Mouse (Mus musculus): ENCODE data around the gene Arih1. TPM values are rescaled to one million over a fixed set of nuclear protein-coding genes. Genes with fewer than 3 reads are reported as not detected.
A peak's percentile ranks its signal among the peaks of the same experiment; 100 is the strongest.

The Arih1 gene
- polyA plus RNA-seq, 2 experiments: 5.8 to 11.6 TPM

DNA sequence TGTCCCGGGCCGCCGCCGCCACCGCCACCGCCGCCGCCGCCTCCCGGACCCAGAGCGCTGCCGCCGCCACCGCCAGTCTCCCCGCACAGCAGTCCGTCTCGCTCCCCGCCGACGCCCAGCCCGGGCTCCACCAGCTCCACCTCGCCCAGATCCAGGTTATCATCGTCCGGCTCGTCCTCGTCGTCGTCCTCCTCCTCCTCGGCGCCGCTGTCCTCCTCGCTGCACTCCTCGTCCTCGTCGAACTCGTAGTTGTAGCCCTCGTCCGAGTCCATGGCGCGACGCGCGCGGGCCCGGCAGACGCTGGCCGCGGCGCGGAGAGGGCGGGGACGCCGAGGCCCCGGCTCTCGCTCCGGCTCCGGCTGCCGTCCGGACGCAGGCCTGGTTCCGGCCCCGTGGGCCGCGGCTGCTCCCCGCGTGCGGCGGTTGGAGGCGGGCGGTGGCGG, 321 bp downstream of the Arih1 start:
- under 1% methylated on average over 71 of the region's 71 CpGs for WGBS (ENCODE audit: insufficient replicate concordance)
- Histone ChIP-seq H3K9me3 (ENCODE audit: control insufficient read depth, low read length) (no peaks in the 10 kb centered on the region), H3K9ac (replicated peaks) (peak overlapping the region; percentile 87), H3K27ac (peak overlapping the region; percentile 81), H3K27me3 (ENCODE audit: control insufficient read depth, insufficient read depth, low read length) (no peaks in the 10 kb centered on the region), H3K4me2 (ENCODE audit: low read depth) (peak overlapping the region; percentile 95), H3K36me3 (replicated peaks; ENCODE audit: control insufficient read depth, insufficient read depth, low read depth) (no peaks in the 10 kb centered on the region), H3K4me3 (ENCODE audit: insufficient read depth in 1 of 2, low read depth in 2 of 2, low read length in 2 of 2) (peak overlapping the region; percentile 85 to 94), H3K4me1 (replicated peaks; ENCODE audit: control insufficient read depth in 2 of 2, insufficient read depth in 2 of 2, low read length in 1 of 2) (peaks cover 8 to 9% of the 10 kb centered on the region in 2 experiments)
- ATAC-seq (ENCODE audit: insufficient read depth) (peak; percentile 73), DNase-seq (ENCODE audit: low read depth in 3 of 3, low spot score in 3 of 3) (peak in 2 of 3 experiments; percentile 33 to 49)
- no peak for TF ChIP-seq CTCF (IDR thresholded peaks at IDR 0.05; ENCODE audit: low read depth)
- TF ChIP-seq EP300 (IDR thresholded peaks at IDR 0.05; ENCODE audit: low read depth): no peak

DNA sequence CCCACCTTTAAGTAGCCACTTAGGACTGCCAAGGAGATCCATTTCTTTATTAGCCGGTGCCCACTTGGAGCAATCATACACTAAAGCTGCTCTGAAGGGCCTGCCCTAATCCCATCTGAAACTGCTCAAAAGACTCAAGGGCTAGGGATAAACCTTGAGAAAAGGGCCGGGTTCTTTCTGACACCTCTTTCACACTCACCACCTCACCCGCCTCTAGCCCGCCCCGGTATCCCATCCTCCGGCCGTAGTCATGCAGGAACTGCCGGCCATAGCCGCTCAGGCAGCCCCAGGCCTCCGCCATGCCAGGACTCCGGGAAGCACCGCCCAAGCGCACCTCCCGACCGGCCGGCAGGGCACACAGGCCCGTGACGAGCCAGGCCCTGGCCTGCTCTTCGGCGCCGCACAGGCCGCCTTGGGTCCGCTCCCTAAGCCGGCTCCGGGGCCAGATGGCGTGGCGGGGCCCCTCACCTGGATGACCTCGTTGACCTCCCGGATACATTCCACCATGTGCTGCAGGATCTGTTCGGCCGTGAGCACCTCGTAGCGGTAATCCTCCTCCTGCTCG, 825 bp downstream of the Arih1 start:
- peak overlapping the region; percentile 95 for H3K4me2 ChIP-seq (ENCODE audit: low read depth)
- peaks cover 8 to 9% of the 10 kb centered on the region in 2 experiments for H3K4me1 ChIP-seq (replicated peaks; ENCODE audit: control insufficient read depth in 2 of 2, insufficient read depth in 2 of 2, low read length in 1 of 2)
- no peaks in the 10 kb centered on the region for H3K36me3 ChIP-seq (replicated peaks; ENCODE audit: control insufficient read depth, insufficient read depth, low read depth)
- peak overlapping the region; percentile 81 for H3K27ac ChIP-seq
- DNase-seq (ENCODE audit: low read depth in 3 of 3, low spot score in 3 of 3) (peak; percentile 39 to 43 (median 43)), ATAC-seq (ENCODE audit: insufficient read depth) (peak; percentile 50)
- H3K9me3 ChIP-seq (ENCODE audit: control insufficient read depth, low read length): no peaks in the 10 kb centered on the region
- TF ChIP-seq EP300 (IDR thresholded peaks at IDR 0.05; ENCODE audit: low read depth): no peak
- TF ChIP-seq CTCF (IDR thresholded peaks at IDR 0.05; ENCODE audit: low read depth): peak; percentile 43; the same call in 1 of the 2 replicates
- WGBS (ENCODE audit: insufficient replicate concordance): under 1% methylated on average over 30 of the region's 34 CpGs
- H3K27me3 ChIP-seq (ENCODE audit: control insufficient read depth, insufficient read depth, low read length): no peaks in the 10 kb centered on the region
- peak overlapping the region; percentile 87 for H3K9ac ChIP-seq (replicated peaks)
- H3K4me3 ChIP-seq (ENCODE audit: insufficient read depth in 1 of 2, low read depth in 2 of 2, low read length in 2 of 2): peak overlapping the region; percentile 85 to 94

DNA sequence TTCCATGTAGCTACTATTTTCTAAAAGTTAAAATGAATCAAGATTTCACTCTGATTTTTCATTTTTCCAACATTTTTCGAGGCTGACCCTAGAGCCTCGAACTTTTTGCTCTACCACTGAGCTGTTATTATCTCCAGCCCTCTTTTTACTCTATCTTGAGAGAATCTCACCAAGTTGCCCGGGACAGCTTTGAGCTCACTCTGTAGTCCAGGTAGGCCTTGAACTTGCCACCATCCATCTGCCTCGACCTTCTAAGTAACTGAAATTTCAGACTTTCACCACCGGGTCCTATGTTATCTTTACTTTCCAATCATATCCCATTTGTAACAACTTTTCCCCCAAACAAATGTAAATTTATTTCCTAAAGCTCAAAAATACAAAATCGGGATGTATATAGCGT, 1.7 kb downstream of the Arih1 start:
- ATAC-seq (ENCODE audit: insufficient read depth): no peak
- H3K9ac ChIP-seq (replicated peaks): peak overlapping the region; percentile 87
- no peak for DNase-seq (ENCODE audit: low read depth in 3 of 3, low spot score in 3 of 3)
- WGBS (ENCODE audit: insufficient replicate concordance): 8% methylated on average over 7 of the region's 7 CpGs
- H3K4me3 ChIP-seq (ENCODE audit: insufficient read depth in 1 of 2, low read depth in 2 of 2, low read length in 2 of 2): peak overlapping the region; percentile 85 to 94
- H3K27ac ChIP-seq: no peak overlapping the region
- H3K9me3 ChIP-seq (ENCODE audit: control insufficient read depth, low read length): no peaks in the 10 kb centered on the region
- no peaks in the 10 kb centered on the region for H3K27me3 ChIP-seq (ENCODE audit: control insufficient read depth, insufficient read depth, low read length)
- H3K4me2 ChIP-seq (ENCODE audit: low read depth): peak overlapping the region; percentile 95
- H3K4me1 ChIP-seq (replicated peaks; ENCODE audit: control insufficient read depth in 2 of 2, insufficient read depth in 2 of 2, low read length in 1 of 2): peaks cover 8 to 9% of the 10 kb centered on the region in 2 experiments
- no peaks in the 10 kb centered on the region for H3K36me3 ChIP-seq (replicated peaks; ENCODE audit: control insufficient read depth, insufficient read depth, low read depth)
- TF ChIP-seq CTCF (IDR thresholded peaks at IDR 0.05; ENCODE audit: low read depth) (no peak), EP300 (IDR thresholded peaks at IDR 0.05; ENCODE audit: low read depth) (no peak)

DNA sequence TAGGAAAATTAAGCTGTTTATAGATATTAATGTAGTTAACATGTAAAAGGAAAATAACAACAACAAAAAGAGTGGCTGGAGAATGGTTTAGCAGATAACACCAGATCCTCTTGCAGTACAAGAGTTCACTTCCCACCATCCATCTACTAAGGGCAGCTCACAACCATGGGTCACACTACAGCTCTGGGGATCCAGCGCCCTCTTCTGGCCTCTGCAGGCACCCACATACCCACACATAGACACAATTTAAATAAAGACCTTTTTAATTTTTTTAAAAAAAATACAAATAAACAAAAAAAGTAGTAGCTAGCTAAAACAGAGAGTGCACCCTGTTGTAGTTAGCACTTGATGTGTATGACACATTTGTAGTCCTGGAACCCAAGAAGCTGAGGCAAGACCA, 4.0 kb downstream of the Arih1 start:
- Histone ChIP-seq H3K9ac (replicated peaks) (no peak overlapping the region), H3K9me3 (ENCODE audit: control insufficient read depth, low read length) (no peaks in the 10 kb centered on the region), H3K27ac (no peak overlapping the region), H3K4me1 (replicated peaks; ENCODE audit: control insufficient read depth in 2 of 2, insufficient read depth in 2 of 2, low read length in 1 of 2) (peaks cover 5 to 9% of the 10 kb centered on the region in 2 experiments), H3K36me3 (replicated peaks; ENCODE audit: control insufficient read depth, insufficient read depth, low read depth) (no peaks in the 10 kb centered on the region; the same call in 1 of the 2 replicates), H3K4me3 (ENCODE audit: insufficient read depth in 1 of 2, low read depth in 2 of 2, low read length in 2 of 2) (no peak overlapping the region), H3K27me3 (ENCODE audit: control insufficient read depth, insufficient read depth, low read length) (no peaks in the 10 kb centered on the region), H3K4me2 (ENCODE audit: low read depth) (peak overlapping the region; percentile 12; the same call in 1 of the 2 replicates)
- TF ChIP-seq CTCF (IDR thresholded peaks at IDR 0.05; ENCODE audit: low read depth): peak; percentile 84
- no peak for TF ChIP-seq EP300 (IDR thresholded peaks at IDR 0.05; ENCODE audit: low read depth)
- 11% methylated on average over 1 of the region's 1 CpGs for WGBS (ENCODE audit: insufficient replicate concordance)
- no peak for ATAC-seq (ENCODE audit: insufficient read depth)
- peak; percentile 50 to 60 (median 55) for DNase-seq (ENCODE audit: low read depth in 3 of 3, low spot score in 3 of 3)

DNA sequence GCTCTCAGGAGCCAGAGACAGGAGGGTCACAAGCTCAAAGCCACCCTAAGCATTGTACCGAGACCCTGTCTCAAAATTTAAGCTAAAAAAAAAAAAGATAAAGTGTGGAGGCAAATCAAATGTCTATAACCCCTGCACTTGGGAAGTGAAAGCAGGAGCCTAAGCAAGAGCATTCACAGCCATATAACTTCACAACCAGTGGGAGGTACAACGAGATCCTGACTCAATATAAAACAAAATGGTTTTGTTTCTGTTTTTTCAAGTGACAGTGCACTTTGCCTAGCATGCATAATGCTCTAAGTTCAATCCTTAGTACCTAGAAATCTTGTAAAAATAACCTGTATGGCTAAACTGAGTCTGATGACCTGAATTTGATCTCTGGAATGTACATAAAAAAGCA, 9.8 kb downstream of the Arih1 start:
- ATAC-seq (ENCODE audit: insufficient read depth) (no peak), DNase-seq (ENCODE audit: low read depth in 3 of 3, low spot score in 3 of 3) (no peak)
- WGBS (ENCODE audit: insufficient replicate concordance): 84% methylated on average over 2 of the region's 2 CpGs
- TF ChIP-seq EP300 (IDR thresholded peaks at IDR 0.05; ENCODE audit: low read depth) (no peak), CTCF (IDR thresholded peaks at IDR 0.05; ENCODE audit: low read depth) (no peak)
- H3K27me3 ChIP-seq (ENCODE audit: control insufficient read depth, insufficient read depth, low read length): no peaks in the 10 kb centered on the region
- H3K27ac ChIP-seq: no peak overlapping the region
- no peak overlapping the region for H3K4me3 ChIP-seq (ENCODE audit: insufficient read depth in 1 of 2, low read depth in 2 of 2, low read length in 2 of 2)
- no peaks in the 10 kb centered on the region for H3K9me3 ChIP-seq (ENCODE audit: control insufficient read depth, low read length)
- peaks cover 0 to 2% of the 10 kb centered on the region in 2 experiments; a peak in 1 of 4 replicates for H3K4me1 ChIP-seq (replicated peaks; ENCODE audit: control insufficient read depth in 2 of 2, insufficient read depth in 2 of 2, low read length in 1 of 2)
- H3K4me2 ChIP-seq (ENCODE audit: low read depth): no peak overlapping the region
- H3K9ac ChIP-seq (replicated peaks): no peak overlapping the region
- H3K36me3 ChIP-seq (replicated peaks; ENCODE audit: control insufficient read depth, insufficient read depth, low read depth): peaks cover 5% of the 10 kb centered on the region
